Mouse (Mus musculus) ES-Bruce4 (cell line): ENCODE measurements around the gene Bod1l. TPM values are rescaled to one million over a fixed set of nuclear protein-coding genes. Genes with fewer than 3 reads are reported as not detected.

Experiments
- H3K27ac ChIP-seq: 2 replicates; pipeline ENCODE4 v1.5.1; 2012; ENCODE audit warnings: low read length, inconsistent platforms; ENCODE audit not compliant: insufficient read depth
- H3K27me3 ChIP-seq: 2 replicates; pipeline ENCODE4 v1.6.1; 2012; ENCODE audit warnings: mild to moderate bottlenecking, low read length, inconsistent platforms; ENCODE audit not compliant: control insufficient read depth, poor library complexity, insufficient read depth, severe bottlenecking
- H3K36me3 ChIP-seq: 2 replicates; pipeline ENCODE4 v1.6.1; 2012; ENCODE audit warnings: inconsistent platforms, mild to moderate bottlenecking, low read length, moderate library complexity; ENCODE audit not compliant: control insufficient read depth, poor library complexity, insufficient read depth, severe bottlenecking
- H3K4me1 ChIP-seq: one replicate; pipeline ENCODE4 v1.8.1; 2011; ENCODE audit warnings: low read length; ENCODE audit not compliant: control insufficient read depth, insufficient read depth
- H3K4me3 ChIP-seq: 2 replicates; pipeline ENCODE4 v1.5.1; 2011; ENCODE audit warnings: low read depth, mild to moderate bottlenecking, low read length
- H3K9ac ChIP-seq: 2 replicates; pipeline ENCODE4 v1.6.1; 2012; ENCODE audit warnings: low read depth, mild to moderate bottlenecking, inconsistent platforms; ENCODE audit not compliant: poor library complexity, severe bottlenecking
- H3K9me3 ChIP-seq: replicated peaks from 2 replicates; pipeline ENCODE4 v1.6.1; 2012; ENCODE audit warnings: mild to moderate bottlenecking, low read length, inconsistent platforms; ENCODE audit not compliant: control insufficient read depth, poor library complexity, insufficient read depth, severe bottlenecking
- CTCF ChIP-seq: IDR thresholded peaks from one replicate; pipeline ENCODE4 v1.8.1; 2011; ENCODE audit warnings: low read depth, low read length
- EP300 ChIP-seq: IDR thresholded peaks from 2 replicates; pipeline ENCODE4 v1.6.1; 2011; ENCODE audit warnings: low read depth, low read length; ENCODE audit not compliant: insufficient read depth
- POLR2A ChIP-seq: IDR thresholded peaks from one replicate; pipeline ENCODE4 v1.8.1; 2011; ENCODE audit warnings: low read length; ENCODE audit not compliant: insufficient read depth
- polyA plus RNA-seq: library from polyadenylated mRNA; stranded (reverse); fragments of >200 nt; gene quantifications from 2 replicates; pipeline ENCODE4 v1.2.4, GENCODE M21; 2011; ENCODE audit warnings: low read depth; ENCODE audit not compliant: missing spikeins, insufficient read depth, insufficient read length

The Bod1l gene
- polyA plus RNA-seq, 1 experiment = 41.0 TPM

GRCm38 (mm10) chr5:41811279-41811678 lies 32.8 kb downstream of the Bod1l start:
- peaks cover 17% of the 10 kb centered on the region for H3K36me3 ChIP-seq

DNA sequence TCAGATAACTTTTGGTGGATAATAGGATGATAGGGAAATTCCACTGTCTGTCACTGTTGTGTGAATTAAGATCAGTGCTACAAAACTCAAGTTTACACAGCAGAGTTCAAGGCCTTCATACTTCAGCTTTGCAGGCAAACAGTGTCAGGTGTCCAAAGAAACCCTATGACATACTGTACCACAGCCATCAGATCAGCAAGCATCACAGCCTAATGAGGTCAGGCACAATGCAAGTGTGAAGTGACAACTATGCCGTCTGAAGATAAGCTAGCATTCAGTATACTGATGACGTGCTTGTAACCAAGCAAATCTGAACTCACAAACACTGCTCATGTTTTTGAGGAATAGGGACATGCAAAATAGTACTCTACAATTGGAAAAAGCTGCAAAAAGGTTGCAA lies 36.7 kb downstream of the Bod1l start:
- Histone ChIP-seq H3K27me3 (no peaks in the 10 kb centered on the region), H3K4me3 (no peak overlapping the region), H3K9me3 (no peaks in the 10 kb centered on the region; the same call in 1 of the 2 replicates), H3K9ac (no peak overlapping the region), H3K36me3 (peaks cover 16% of the 10 kb centered on the region), H3K27ac (no peak overlapping the region), H3K4me1 (no peaks in the 10 kb centered on the region)
- TF ChIP-seq CTCF (no peak), EP300 (no peak), POLR2A (no peak)

More at GRCm38 (mm10) chr5:41811279-41811678, 32.8 kb downstream of the Bod1l start:
- Histone ChIP-seq H3K27ac (no peak overlapping the region), H3K4me3 (no peak overlapping the region), H3K9ac (no peak overlapping the region), H3K4me1 (no peaks in the 10 kb centered on the region), H3K9me3 (no peaks in the 10 kb centered on the region; the same call in 1 of the 2 replicates), H3K27me3 (no peaks in the 10 kb centered on the region)
- TF ChIP-seq POLR2A = no peak
- no peak for TF ChIP-seq EP300
- TF ChIP-seq CTCF = no peak

DNA sequence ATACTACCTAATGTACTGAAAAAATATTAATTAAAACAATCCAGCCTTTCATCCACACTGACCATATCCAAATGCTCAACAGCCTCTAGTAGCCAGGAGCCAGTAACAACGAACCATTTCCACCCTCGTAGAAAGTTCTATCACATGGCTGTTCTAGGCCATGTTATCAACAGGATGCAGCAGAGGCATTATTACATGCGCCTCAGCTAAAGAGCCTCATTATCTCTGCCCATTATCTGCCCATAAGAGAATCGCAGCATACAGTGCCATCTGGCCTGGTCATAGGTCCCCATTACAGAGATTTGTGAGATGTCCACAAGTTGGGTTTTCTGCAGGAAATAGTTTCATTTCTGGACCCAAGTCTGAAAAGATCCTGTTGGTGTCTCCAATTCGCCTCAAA lies 37.9 kb downstream of the Bod1l start:
- no peak overlapping the region for H3K27ac ChIP-seq
- H3K27me3 ChIP-seq = no peaks in the 10 kb centered on the region
- no peaks in the 10 kb centered on the region; the same call in 1 of the 2 replicates for H3K9me3 ChIP-seq
- TF ChIP-seq CTCF (no peak), EP300 (no peak), POLR2A (no peak)
- H3K9ac ChIP-seq = no peak overlapping the region
- no peak overlapping the region for H3K4me3 ChIP-seq
- no peaks in the 10 kb centered on the region for H3K4me1 ChIP-seq
- peaks cover 11% of the 10 kb centered on the region for H3K36me3 ChIP-seq

GRCm38 (mm10) chr5:41805085-41805484 lies 39.0 kb downstream of the Bod1l start:
- no peak overlapping the region for H3K4me3 ChIP-seq
- no peak overlapping the region for H3K27ac ChIP-seq
- H3K36me3 ChIP-seq = peaks cover 9% of the 10 kb centered on the region
- no peaks in the 10 kb centered on the region for H3K4me1 ChIP-seq
- TF ChIP-seq CTCF (no peak), EP300 (no peak), POLR2A (no peak)
- no peak overlapping the region for H3K9ac ChIP-seq
- H3K27me3 ChIP-seq = no peaks in the 10 kb centered on the region
- H3K9me3 ChIP-seq = no peaks in the 10 kb centered on the region; the same call in 1 of the 2 replicates

DNA sequence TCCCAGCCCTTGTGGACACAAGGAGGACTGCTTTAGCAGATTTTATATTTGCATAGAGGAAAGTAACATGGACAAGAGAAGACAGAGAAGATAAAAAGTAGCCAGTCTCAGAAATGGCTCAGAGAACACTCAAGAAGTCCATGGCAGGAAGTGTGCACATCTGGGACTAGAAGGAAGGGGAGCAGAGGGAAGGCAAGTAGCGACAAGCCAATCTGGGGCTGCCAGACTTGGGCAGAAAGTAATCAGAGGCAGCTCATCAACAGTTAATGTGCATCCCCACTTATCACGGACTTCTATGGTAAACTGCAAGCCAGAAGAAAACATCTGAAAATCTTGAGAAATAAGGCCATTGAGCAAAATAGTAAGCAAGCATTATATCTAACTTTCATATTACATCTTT lies 39.5 kb downstream of the Bod1l start:
- no peaks in the 10 kb centered on the region; the same call in 1 of the 2 replicates for H3K9me3 ChIP-seq

DNA sequence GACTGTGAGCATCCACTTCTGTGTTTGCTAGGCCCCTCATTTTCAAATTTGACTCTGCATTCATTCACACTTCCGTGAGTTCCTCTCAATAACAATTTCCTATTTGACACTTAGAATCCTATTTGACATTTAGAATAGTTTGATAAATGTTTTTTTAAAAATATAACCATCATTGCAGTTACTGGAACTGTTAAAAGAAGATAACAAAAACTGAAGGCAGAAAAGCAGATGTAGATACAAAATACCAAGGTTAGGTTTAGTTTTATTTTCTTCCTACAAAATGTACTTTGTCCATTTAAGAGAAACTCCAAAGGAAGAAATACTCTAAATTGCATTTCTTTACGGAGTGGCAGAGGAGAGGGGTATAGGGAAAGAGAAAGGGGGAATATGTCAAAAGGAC lies 42.5 kb downstream of the Bod1l start:
- H3K36me3 ChIP-seq = peaks cover 2% of the 10 kb centered on the region
- H3K27ac ChIP-seq = no peak overlapping the region
- H3K9ac ChIP-seq = no peak overlapping the region

More for the DNA sequence above, 39.5 kb downstream of the Bod1l start:
- Histone ChIP-seq H3K4me1 (no peaks in the 10 kb centered on the region), H3K27me3 (no peaks in the 10 kb centered on the region), H3K27ac (no peak overlapping the region), H3K36me3 (peaks cover 9% of the 10 kb centered on the region), H3K9ac (no peak overlapping the region), H3K4me3 (no peak overlapping the region)
- TF ChIP-seq EP300 = no peak
- TF ChIP-seq CTCF = no peak
- no peak for TF ChIP-seq POLR2A

More for the DNA sequence above, 42.5 kb downstream of the Bod1l start:
- TF ChIP-seq EP300 (no peak), CTCF (no peak), POLR2A (no peak)
- no peaks in the 10 kb centered on the region for H3K4me1 ChIP-seq
- no peak overlapping the region for H3K4me3 ChIP-seq
- no peaks in the 10 kb centered on the region for H3K27me3 ChIP-seq
- no peaks in the 10 kb centered on the region for H3K9me3 ChIP-seq
